Mouse (Mus musculus) megakaryocyte, adult 5-6 weeks (primary cell): ENCODE data around the gene Eef1akmt1. TPM values are rescaled to one million over a fixed set of nuclear protein-coding genes. Genes with fewer than 3 reads are reported as not detected.

Experiments
- ATAC-seq: 2 replicates; pipeline ENCODE4 v1.8.0; 2016; ENCODE audit warnings: mild to moderate bottlenecking, inconsistent platforms; ENCODE audit not compliant: poor library complexity, severe bottlenecking
- total RNA-seq, 2 experiments: library from RNA; stranded (forward) in 1 of 2; stranded (reverse) in 1 of 2; fragments of 153-499, 151-499 nt in 1 of 2; fragments of 221-1000, 200-1000 nt in 1 of 2; gene quantifications; 2 replicates each; pipeline versions ENCODE4 v1.2.3 to v1.2.4; 2015 to 2017

Gene Eef1akmt1
- total RNA-seq, 2 experiments from 2014 or later = 25.6 to 47.8 TPM

DNA sequence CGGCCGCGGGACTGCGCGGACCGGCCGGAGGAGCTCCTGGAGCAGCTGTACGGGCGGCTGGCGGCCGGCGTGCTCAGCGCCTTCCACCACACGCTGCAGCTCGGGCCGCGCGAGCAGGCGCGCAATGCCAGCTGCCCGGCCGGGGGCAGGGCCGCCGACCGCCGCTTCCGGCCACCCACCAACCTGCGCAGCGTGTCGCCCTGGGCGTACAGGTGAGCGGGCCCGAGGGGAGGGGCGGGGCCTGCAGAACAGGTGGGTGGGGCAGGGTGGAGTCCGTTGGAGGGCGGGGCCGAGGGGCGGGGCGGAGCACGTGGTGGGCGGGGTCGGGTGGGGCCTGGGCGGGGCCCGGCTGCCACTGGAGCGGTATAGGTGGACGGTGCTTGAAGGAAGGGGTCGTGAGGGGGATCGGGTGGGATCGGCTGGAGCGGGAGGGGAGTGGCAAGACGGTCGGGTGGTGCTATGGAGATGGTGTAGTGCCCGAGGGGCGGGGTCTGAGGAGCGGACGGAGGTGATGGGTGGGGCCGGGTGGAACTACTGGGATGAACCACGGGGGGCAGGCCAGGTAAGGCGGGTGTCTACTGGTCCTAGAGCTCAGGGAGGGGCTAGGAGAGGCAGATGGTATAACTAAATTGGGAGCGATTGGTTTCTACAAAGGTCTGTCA lies 45.9 kb downstream of the Eef1akmt1 start:
- peak; percentile 39 for ATAC-seq

DNA sequence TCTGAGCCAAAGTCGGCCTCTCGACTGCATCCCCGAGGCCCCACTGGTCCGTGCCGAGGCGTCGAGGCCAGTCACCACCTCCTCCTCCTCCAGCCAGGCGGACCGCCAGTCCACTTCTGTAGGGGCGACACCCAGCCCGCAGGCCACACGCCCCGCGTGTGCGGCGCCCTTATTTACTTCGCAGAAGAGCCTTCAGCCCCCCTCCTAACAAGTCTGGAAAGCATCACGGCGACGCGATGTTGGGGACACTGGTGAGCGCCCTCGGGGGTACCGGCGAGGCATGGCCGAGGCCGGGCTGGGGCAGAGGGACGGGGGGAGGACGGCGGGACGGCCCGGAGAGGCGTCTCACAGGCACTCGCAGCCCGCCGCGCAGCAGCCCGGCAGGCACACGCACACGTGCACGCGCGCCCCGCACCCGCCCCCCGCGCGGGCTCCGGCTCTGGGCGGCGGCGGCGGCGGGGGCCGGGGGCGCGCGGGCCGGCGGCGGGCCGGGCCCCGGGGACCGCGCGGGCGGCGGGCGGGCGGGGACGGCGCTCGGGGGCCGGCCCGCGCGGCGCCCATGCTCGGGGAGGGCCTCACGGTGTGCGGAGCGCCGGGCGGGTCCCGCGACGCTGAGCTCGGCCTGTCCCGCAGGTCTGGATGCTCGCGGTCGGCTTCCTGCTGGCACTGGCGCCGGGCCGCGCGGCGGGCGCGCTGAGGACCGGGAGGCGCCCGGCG lies 46.6 kb downstream of the Eef1akmt1 start, which contains the start of gene Il17d:
Il17d (plus strand) TSS at position 107 of the 717 bp plus-strand sequence.
- 0 out of 2 replicates have a peak, but pooled peaks have one; percentile 5 for ATAC-seq

DNA sequence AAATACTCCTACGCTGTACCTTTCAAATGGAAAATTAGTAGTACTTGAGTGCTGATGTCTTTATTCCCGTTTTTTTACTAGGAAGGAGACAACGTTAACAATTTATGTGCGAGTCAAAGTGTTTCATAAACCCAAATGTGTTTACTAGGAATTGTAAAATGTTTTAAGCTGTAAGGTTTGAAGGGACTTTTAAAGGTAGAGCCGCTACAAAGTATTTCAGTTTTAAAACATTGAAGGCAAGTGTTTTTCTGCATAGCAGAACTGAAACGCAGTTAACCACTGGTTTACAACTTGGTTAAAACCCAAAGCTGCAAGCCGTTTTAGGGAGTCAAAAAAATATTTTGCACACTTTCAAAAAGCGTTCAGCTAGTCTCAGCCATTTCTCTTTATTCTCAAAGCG lies 47.6 kb downstream of the Eef1akmt1 start:
- no peak for ATAC-seq

DNA sequence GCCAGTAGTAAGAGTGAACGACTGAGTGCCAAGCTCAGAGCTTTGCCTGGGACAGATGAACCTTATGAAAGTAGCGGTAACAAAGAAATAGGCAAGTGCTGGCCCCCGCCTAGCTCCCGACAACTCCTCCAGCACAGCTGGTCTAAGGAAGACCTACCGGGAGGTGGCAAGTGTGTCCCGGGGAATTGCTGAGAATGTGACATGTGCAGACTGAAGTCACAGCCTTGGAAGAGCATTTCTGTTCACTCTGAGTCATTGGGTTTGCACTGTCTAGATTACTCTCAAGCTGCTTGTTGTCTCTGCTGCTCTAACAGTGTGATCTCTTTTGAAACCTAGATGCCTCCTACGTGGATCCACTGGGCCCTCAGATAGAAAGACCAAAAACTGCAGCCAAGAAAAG lies 54.4 kb downstream of the Eef1akmt1 start:
- ATAC-seq = no peak

- ATAC-seq = no peak
Observed at GRCm38 (mm10) chr14:57515156-57515762, 56.2 kb downstream of the Eef1akmt1 start.

DNA sequence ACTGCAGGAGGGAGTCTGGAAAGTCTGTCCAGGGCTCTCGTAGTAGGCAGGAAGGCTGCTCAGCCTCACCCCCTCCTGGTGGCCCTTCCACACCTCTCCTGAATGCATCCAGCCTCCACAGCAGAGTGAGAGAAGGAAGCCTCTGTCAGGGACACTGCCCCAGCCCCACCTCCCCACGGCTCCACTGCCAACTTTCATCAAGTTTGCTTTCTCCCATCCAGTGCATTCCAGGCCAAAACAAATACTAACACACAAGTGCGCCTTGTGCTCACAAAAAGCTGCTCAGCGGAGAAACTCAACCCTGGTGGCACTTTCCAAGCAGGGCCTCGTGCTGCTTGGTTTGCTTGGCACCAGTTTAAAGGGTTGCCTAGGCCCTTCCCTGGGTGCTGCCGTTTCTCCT lies 61.9 kb downstream of the Eef1akmt1 start:
- no peak for ATAC-seq

DNA sequence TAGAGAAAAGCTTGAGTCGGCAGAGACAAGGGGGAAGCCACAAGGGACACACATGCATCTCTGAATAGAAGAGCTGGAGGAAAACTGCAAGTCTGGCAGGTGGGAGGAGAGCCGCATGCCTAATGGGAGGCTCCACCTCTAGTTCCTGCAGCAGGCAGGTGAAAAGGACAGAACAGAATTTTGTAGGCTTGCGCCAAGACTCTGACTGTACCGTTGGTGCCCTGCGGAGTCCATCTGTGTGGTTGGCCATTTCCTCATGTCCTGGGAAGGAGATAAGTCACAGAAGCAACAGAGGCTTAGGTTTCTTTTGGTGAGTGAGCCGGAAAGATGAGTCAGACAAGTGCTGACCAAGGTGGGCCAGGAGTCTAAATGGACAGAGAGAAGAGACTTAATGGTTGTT lies 67.7 kb downstream of the Eef1akmt1 start:
- ATAC-seq = no peak

Other genes starting within 250 kb of the Eef1akmt1 start
- 38.1 and 40.5 TPM in 2 replicates for gene Cryl1, start 173.1 kb downstream of the Eef1akmt1 start, total RNA-seq (2015)
- 35.8 and 36.3 TPM in 2 replicates for gene Cryl1, start 173.1 kb downstream of the Eef1akmt1 start, total RNA-seq (2017)
- gene Ift88, start 147.6 kb downstream of the Eef1akmt1 start, total RNA-seq (2015) = 1.6 and 3.1 TPM in 2 replicates
- 2.7 and 3.0 TPM in 2 replicates for gene Ift88, start 147.6 kb downstream of the Eef1akmt1 start, total RNA-seq (2017)
- not detected in 2 replicates for gene Il17d, start 46.8 kb downstream of the Eef1akmt1 start, total RNA-seq (2015)
- gene Il17d, start 46.8 kb downstream of the Eef1akmt1 start, total RNA-seq (2017) = not detected in 2 replicates
- gene Xpo4, start 93.8 kb upstream of the Eef1akmt1 start, total RNA-seq (2015) = 12.6 and 14.2 TPM in 2 replicates
- gene Xpo4, start 93.8 kb upstream of the Eef1akmt1 start, total RNA-seq (2017) = 17.1 and 19.6 TPM in 2 replicates
- not detected in 2 replicates for gene Gm49361, start 174.5 kb upstream of the Eef1akmt1 start, total RNA-seq (2015)
- gene Gm49361, start 174.5 kb upstream of the Eef1akmt1 start, total RNA-seq (2017) = 0.59 TPM in 1 of 2 replicates, not detected in the other
- 35.0 and 39.1 TPM in 2 replicates for gene Lats2, start 186.8 kb upstream of the Eef1akmt1 start, total RNA-seq (2015)
- 33.8 and 34.4 TPM in 2 replicates for gene Lats2, start 186.8 kb upstream of the Eef1akmt1 start, total RNA-seq (2017)
- gene Sap18, start 226.6 kb upstream of the Eef1akmt1 start, total RNA-seq (2015) = 167 and 180 TPM in 2 replicates
- 10.7 and 21.5 TPM in 2 replicates for gene Sap18, start 226.6 kb upstream of the Eef1akmt1 start, total RNA-seq (2017)